Mouse (Mus musculus): ENCODE measurements at regions not wholly inside any gene's neighbourhood (a gene's known extent, or its start where the extent isn't known, plus 50 kb on each side); places are given as distances from the start of the nearest gene placed in this dataset.

DNA sequence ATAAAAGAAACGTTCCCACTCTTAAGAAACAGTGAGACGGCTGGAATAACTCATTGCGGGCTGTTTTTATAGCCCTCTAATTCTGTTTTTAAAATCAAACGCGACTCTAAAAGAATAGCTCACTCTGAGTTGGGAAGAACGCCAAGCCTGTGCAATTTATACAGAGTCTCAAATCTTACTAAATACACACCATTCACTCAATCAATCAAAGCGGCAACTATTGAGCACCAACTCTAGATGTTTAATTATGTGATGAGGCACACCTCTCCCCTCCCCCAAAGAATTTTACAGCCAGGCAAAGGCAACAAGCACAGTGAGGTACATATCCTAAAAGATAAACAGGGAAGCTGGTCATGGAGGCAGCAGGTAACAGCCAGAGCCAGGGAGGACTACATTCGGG lies 362.4 kb upstream of the Map3k7 start:
- Histone ChIP-seq H3K27me3 (ENCODE audit: control insufficient read depth, insufficient read depth, low read length) (no peaks in the 10 kb centered on the region), H3K9me3 (ENCODE audit: control insufficient read depth, low read length) (no peaks in the 10 kb centered on the region), H3K27ac (ENCODE audit: low read depth, low read length) (peak overlapping the region; percentile 55; the same call in 1 of the 2 replicates), H3K9ac (ENCODE audit: low read depth, low read length) (no peak overlapping the region), H3K4me3 (ENCODE audit: low read length) (no peak overlapping the region), H3K36me3 (ENCODE audit: control insufficient read depth, insufficient read depth, low read length) (no peaks in the 10 kb centered on the region), H3K4me2 (replicated peaks; ENCODE audit: low read depth, low read length) (no peak overlapping the region), H3K4me1 (ENCODE audit: control insufficient read depth, insufficient read depth, low read length) (peaks cover 3% of the 10 kb centered on the region; the same call in 1 of the 2 replicates)
- ATAC-seq (ENCODE audit: low FRiP score, low TSS enrichment): peak; percentile 43; the same call in 1 of the 2 replicates
- WGBS: 35% methylated on average over 8 of the region's 8 CpGs

DNA sequence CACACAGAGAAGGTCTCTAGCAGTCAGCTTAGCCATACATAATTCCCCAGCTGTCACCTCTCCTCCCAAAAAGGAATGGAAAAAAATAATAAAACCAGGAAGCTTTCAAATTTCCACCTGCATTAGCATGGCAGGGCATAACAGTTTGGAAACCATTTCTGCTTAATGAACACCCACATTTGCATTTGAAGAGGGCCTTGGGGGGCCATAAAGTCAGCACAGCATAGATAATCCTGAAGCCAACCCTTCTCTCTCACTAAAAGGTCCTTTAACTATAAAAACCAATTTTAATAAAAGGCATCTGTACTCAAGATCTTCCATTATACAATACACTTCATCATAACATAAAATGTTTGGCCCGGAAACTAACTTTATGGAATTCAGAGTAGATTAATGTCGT lies 360.1 kb upstream of the Map3k7 start:
- Histone ChIP-seq H3K36me3 (ENCODE audit: control insufficient read depth, insufficient read depth, low read length) (no peaks in the 10 kb centered on the region), H3K4me2 (replicated peaks; ENCODE audit: low read depth, low read length) (no peak overlapping the region), H3K9me3 (ENCODE audit: control insufficient read depth, low read length) (no peaks in the 10 kb centered on the region), H3K9ac (ENCODE audit: low read depth, low read length) (no peak overlapping the region), H3K4me3 (ENCODE audit: low read length) (no peak overlapping the region), H3K4me1 (ENCODE audit: control insufficient read depth, insufficient read depth, low read length) (peaks cover 3% of the 10 kb centered on the region; the same call in 1 of the 2 replicates), H3K27ac (ENCODE audit: low read depth, low read length) (no peak overlapping the region), H3K27me3 (ENCODE audit: control insufficient read depth, insufficient read depth, low read length) (no peaks in the 10 kb centered on the region)
- WGBS: 94% methylated on average over 2 of the region's 2 CpGs
- no peak for ATAC-seq (ENCODE audit: low FRiP score, low TSS enrichment)

DNA sequence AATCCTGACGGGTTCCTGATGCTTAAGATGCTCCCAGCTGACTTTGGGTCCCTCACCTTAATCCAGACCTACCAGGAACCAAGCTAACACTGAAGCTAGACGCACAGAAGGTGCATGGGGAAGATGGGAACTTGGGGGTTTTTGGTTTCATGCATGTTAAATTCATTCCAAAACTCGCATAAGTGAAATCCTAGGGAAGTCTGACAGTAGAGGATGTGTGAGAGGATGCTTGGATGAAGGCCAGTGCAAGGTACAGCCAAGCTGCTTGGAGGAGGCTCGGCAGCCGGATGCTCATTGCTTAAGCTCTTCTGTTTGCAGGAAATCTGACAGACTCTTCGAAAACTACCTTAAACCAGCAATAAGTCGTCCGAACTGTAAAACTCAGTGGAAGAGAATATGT lies 355.1 kb upstream of the Map3k7 start:
- WGBS: 83% methylated on average over 8 of the region's 8 CpGs
- no peak overlapping the region for H3K9ac ChIP-seq (ENCODE audit: low read depth, low read length)
- H3K4me3 ChIP-seq (ENCODE audit: low read length): no peak overlapping the region
- H3K9me3 ChIP-seq (ENCODE audit: control insufficient read depth, low read length): no peaks in the 10 kb centered on the region
- H3K4me2 ChIP-seq (replicated peaks; ENCODE audit: low read depth, low read length): no peak overlapping the region
- no peak for ATAC-seq (ENCODE audit: low FRiP score, low TSS enrichment)
- H3K4me1 ChIP-seq (ENCODE audit: control insufficient read depth, insufficient read depth, low read length): peaks cover 10% of the 10 kb centered on the region; the same call in 1 of the 2 replicates
- no peak overlapping the region for H3K27ac ChIP-seq (ENCODE audit: low read depth, low read length)
- H3K36me3 ChIP-seq (ENCODE audit: control insufficient read depth, insufficient read depth, low read length): no peaks in the 10 kb centered on the region
- H3K27me3 ChIP-seq (ENCODE audit: control insufficient read depth, insufficient read depth, low read length): no peaks in the 10 kb centered on the region

DNA sequence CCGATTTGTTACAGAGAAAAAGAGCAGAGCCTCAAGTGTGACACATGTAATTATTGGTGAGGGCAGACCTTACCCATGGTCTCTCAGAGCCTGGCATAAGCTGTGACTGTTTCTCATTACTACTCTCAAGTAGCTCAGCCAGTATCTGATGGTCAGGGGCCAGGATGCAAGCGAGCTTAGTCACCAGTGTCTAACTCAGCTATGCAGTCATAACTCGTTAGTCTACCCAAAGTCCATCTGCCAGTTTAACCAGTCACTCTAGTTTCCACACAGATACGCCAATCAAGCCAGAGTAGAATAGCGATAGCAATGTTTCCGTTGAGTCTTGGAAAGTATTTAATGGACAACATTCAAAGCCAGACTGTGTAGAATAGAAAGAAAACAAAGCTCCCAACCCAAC lies 354.3 kb upstream of the Map3k7 start:
- H3K27ac ChIP-seq (ENCODE audit: low read depth, low read length): no peak overlapping the region
- H3K4me1 ChIP-seq (ENCODE audit: control insufficient read depth, insufficient read depth, low read length): peaks cover 10% of the 10 kb centered on the region; the same call in 1 of the 2 replicates
- no peak overlapping the region for H3K4me2 ChIP-seq (replicated peaks; ENCODE audit: low read depth, low read length)
- H3K36me3 ChIP-seq (ENCODE audit: control insufficient read depth, insufficient read depth, low read length): no peaks in the 10 kb centered on the region
- no peak overlapping the region for H3K9ac ChIP-seq (ENCODE audit: low read depth, low read length)
- no peaks in the 10 kb centered on the region for H3K27me3 ChIP-seq (ENCODE audit: control insufficient read depth, insufficient read depth, low read length)
- H3K4me3 ChIP-seq (ENCODE audit: low read length): no peak overlapping the region
- ATAC-seq (ENCODE audit: low FRiP score, low TSS enrichment): no peak
- WGBS: 77% methylated on average over 6 of the region's 6 CpGs
- no peaks in the 10 kb centered on the region for H3K9me3 ChIP-seq (ENCODE audit: control insufficient read depth, low read length)

DNA sequence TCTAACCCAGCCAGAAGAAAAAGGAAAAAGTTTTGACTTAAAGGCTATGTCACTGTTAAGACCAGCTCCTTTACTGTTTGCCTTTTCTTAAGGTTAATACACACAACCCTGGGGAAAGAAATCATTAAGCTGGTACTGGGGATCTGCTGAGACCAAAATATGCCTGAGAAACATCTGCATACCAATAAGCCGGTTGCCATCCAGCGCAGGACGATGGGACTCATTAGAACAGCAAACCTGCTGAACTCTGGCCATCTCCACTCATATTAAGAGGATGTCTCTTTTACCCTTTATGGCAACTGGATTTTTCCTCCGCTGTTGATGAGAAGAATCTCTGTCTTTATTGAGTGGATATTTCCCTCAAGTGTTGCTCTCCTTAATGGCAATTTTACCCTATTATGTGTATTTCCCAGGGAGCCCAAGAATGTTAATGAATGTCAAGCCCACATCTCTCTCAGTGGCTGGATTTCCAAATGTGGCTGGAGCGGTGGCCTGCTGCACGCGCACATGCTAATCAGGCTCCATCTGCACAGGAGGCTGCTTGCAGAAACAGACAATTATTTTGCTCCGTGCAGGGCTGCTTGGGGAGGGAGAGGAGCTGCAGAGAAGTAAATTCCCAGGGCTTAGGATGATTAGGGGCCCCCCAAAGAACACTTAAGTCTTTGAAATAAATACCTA lies 351.6 kb upstream of the Map3k7 start:
- Histone ChIP-seq H3K4me3 (ENCODE audit: low read length) (no peak overlapping the region), H3K9ac (ENCODE audit: low read depth, low read length) (no peak overlapping the region), H3K9me3 (ENCODE audit: control insufficient read depth, low read length) (no peaks in the 10 kb centered on the region), H3K4me1 (ENCODE audit: control insufficient read depth, insufficient read depth, low read length) (peaks cover 10% of the 10 kb centered on the region; the same call in 1 of the 2 replicates), H3K27me3 (ENCODE audit: control insufficient read depth, insufficient read depth, low read length) (no peaks in the 10 kb centered on the region), H3K36me3 (ENCODE audit: control insufficient read depth, insufficient read depth, low read length) (no peaks in the 10 kb centered on the region), H3K27ac (ENCODE audit: low read depth, low read length) (no peak overlapping the region), H3K4me2 (replicated peaks; ENCODE audit: low read depth, low read length) (no peak overlapping the region)
- ATAC-seq (ENCODE audit: low FRiP score, low TSS enrichment): peak; percentile 59; the same call in 1 of the 2 replicates
- 54% methylated on average over 8 of the region's 8 CpGs for WGBS

DNA sequence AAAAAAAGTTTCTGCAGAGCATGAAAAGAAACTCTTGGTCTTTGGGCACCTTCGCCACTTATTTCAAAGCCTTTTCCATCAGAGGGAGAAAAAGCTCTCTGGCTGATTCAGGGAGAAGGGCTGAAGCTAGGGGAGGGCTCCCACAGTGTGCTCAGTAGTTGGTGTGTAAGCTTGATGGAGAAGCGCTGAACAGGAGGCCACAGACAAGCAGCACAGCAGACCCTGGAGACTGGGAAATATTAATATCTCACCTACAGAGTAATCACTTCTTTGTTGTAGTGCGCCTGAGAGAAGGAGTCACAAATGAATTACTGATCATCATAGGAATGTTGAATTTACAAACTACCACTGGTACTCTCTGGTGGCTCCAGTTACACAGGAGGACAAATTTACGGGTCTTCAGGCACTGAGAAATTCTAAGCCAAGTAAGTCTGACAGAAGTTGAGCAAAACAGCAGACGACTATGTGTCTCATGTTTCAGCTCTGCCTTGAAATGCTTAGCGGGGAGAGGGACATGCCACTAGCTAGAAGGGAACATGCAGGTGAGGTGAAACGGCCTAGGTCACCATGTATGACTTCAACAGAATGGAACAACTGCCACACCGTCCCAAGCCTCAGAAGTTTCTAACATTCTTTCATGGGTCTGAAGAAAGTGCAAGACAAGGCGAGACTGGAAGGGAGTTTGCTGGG lies 350.9 kb upstream of the Map3k7 start:
- H3K4me3 ChIP-seq (ENCODE audit: low read length): no peak overlapping the region
- no peaks in the 10 kb centered on the region for H3K9me3 ChIP-seq (ENCODE audit: control insufficient read depth, low read length)
- H3K4me1 ChIP-seq (ENCODE audit: control insufficient read depth, insufficient read depth, low read length): peaks cover 10% of the 10 kb centered on the region; the same call in 1 of the 2 replicates
- no peak overlapping the region for H3K27ac ChIP-seq (ENCODE audit: low read depth, low read length)
- peak; percentile 74 for ATAC-seq (ENCODE audit: low FRiP score, low TSS enrichment)
- WGBS: 34% methylated on average over 9 of the region's 9 CpGs
- H3K36me3 ChIP-seq (ENCODE audit: control insufficient read depth, insufficient read depth, low read length): no peaks in the 10 kb centered on the region
- H3K27me3 ChIP-seq (ENCODE audit: control insufficient read depth, insufficient read depth, low read length): no peaks in the 10 kb centered on the region
- no peak overlapping the region for H3K4me2 ChIP-seq (replicated peaks; ENCODE audit: low read depth, low read length)
- H3K9ac ChIP-seq (ENCODE audit: low read depth, low read length): no peak overlapping the region

DNA sequence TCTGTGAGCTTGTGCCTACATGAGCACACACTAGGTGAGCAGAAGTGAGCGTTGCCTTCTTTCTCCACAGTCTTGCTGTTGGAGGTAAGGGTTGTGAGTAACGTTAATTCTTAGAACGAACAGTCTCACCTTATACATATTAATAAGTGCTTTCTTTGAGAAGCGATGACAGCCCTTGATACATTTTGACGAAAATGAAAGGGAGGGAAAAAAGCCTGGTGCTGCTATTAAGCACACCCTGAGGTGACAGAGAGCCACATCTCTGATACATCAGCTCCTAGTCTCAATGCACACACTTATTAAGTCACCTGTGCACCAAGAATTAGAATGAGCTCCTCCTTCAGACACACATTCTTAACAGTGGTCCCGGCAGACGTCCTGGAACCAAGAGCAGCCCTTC lies 346.3 kb upstream of the Map3k7 start:
- Histone ChIP-seq H3K27ac (ENCODE audit: low read depth, low read length) (no peak overlapping the region), H3K36me3 (ENCODE audit: control insufficient read depth, insufficient read depth, low read length) (no peaks in the 10 kb centered on the region), H3K4me1 (ENCODE audit: control insufficient read depth, insufficient read depth, low read length) (peaks cover 12% of the 10 kb centered on the region), H3K9ac (ENCODE audit: low read depth, low read length) (no peak overlapping the region), H3K9me3 (ENCODE audit: control insufficient read depth, low read length) (no peaks in the 10 kb centered on the region), H3K4me3 (ENCODE audit: low read length) (no peak overlapping the region), H3K4me2 (replicated peaks; ENCODE audit: low read depth, low read length) (no peak overlapping the region), H3K27me3 (ENCODE audit: control insufficient read depth, insufficient read depth, low read length) (no peaks in the 10 kb centered on the region)
- WGBS: 74% methylated on average over 7 of the region's 7 CpGs
- no peak for ATAC-seq (ENCODE audit: low FRiP score, low TSS enrichment)

DNA sequence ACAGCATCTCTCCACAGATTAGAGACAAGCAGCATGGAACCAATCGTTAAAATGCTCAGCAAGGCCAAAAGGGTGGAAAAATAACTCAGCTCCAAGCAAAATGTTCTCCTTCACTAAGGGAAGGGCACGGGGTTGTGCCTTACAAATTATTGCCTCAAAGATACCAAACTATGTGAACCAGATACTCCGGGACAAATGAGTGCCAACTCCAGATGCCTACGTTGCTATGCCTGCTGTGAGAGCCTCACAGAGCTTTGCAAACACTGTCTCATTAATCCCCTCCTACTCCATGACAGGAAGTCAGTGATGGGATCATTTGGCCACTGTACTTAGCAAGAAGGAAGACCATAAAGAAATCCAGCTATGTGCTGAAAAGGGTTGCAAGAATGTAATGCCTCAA lies 345.9 kb upstream of the Map3k7 start:
- Histone ChIP-seq H3K9me3 (ENCODE audit: control insufficient read depth, low read length) (no peaks in the 10 kb centered on the region), H3K4me1 (ENCODE audit: control insufficient read depth, insufficient read depth, low read length) (peaks cover 7% of the 10 kb centered on the region), H3K4me3 (ENCODE audit: low read length) (no peak overlapping the region), H3K36me3 (ENCODE audit: control insufficient read depth, insufficient read depth, low read length) (no peaks in the 10 kb centered on the region), H3K4me2 (replicated peaks; ENCODE audit: low read depth, low read length) (no peak overlapping the region), H3K27ac (ENCODE audit: low read depth, low read length) (no peak overlapping the region), H3K9ac (ENCODE audit: low read depth, low read length) (no peak overlapping the region), H3K27me3 (ENCODE audit: control insufficient read depth, insufficient read depth, low read length) (no peaks in the 10 kb centered on the region)
- WGBS: 50% methylated on average over 4 of the region's 4 CpGs
- no peak for ATAC-seq (ENCODE audit: low FRiP score, low TSS enrichment)

DNA sequence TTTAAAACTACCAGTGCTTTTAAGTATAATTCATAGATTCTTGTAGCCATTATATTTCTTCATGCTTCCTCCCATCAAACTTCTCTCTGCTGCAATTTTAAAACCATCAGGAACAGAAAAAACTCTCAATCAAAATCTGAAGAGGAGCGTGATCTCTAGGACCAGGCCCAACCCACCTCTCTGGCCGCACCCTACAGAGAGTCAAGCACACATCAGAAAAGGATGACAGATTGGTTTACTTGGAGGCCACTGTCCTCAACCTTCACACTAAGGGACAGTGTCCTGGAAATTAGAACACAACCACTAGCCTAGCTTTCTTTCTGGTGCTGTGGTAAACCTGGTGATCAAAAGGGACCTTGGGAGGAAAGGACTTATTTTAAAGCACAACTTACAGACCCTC lies 342.7 kb upstream of the Map3k7 start:
- Histone ChIP-seq H3K9me3 (ENCODE audit: control insufficient read depth, low read length) (no peaks in the 10 kb centered on the region), H3K4me1 (ENCODE audit: control insufficient read depth, insufficient read depth, low read length) (peaks cover 4% of the 10 kb centered on the region; the same call in 1 of the 2 replicates), H3K4me3 (ENCODE audit: low read length) (no peak overlapping the region), H3K4me2 (replicated peaks; ENCODE audit: low read depth, low read length) (no peak overlapping the region), H3K9ac (ENCODE audit: low read depth, low read length) (no peak overlapping the region), H3K27ac (ENCODE audit: low read depth, low read length) (no peak overlapping the region), H3K27me3 (ENCODE audit: control insufficient read depth, insufficient read depth, low read length) (no peaks in the 10 kb centered on the region), H3K36me3 (ENCODE audit: control insufficient read depth, insufficient read depth, low read length) (no peaks in the 10 kb centered on the region)
- 93% methylated on average over 2 of the region's 2 CpGs for WGBS
- ATAC-seq (ENCODE audit: low FRiP score, low TSS enrichment): no peak
